Comparison of ENCODE assay signal across 11 mouse cellular contexts in genomic region chr9:57641022-57641421, GRCm38 (mm10). TPM values are rescaled to one million over a fixed set of nuclear protein-coding genes. Genes with fewer than 3 reads are reported as not detected.
DNase-seq lines count a peak whose midpoint lies in the region; ATAC-seq and TF ChIP-seq lines count a peak whose summit lies in the region.
"Had no signal": no experiment of that assay in that cellular context is flagged by ENCODE, and none has a peak within 500 bp of the region (broad histone marks: within the 10 kb centered on the region; RNA-seq: fewer than 3 reads in every experiment).

No protein-coding gene starts in this region.

- H3K9me3 ChIP-seq in heart, postnatal 0 days (replicated peaks; ENCODE audit: control insufficient read depth, low read length), result no peaks in the 10 kb centered on the region
- H3K9me3 ChIP-seq: midbrain, embryonic 12.5 days had no signal

- H3K27me3 ChIP-seq in liver, adult 2 months (ENCODE audit: control insufficient read depth, insufficient read depth, low read length), result no peaks in the 10 kb centered on the region
- H3K27me3 ChIP-seq in heart, postnatal 0 days (ENCODE audit: control insufficient read depth, insufficient read depth, low read length), result no peaks in the 10 kb centered on the region
- H3K27me3 ChIP-seq: midbrain, embryonic 12.5 days had no signal

- peak overlapping the region; percentile 7 for H3K27ac ChIP-seq in liver, adult 2 months (replicated peaks; ENCODE audit: insufficient read depth, low read depth, low read length)
- peak overlapping the region; percentile 86; the same call in 1 of the 2 replicates for H3K27ac ChIP-seq in heart, postnatal 0 days (ENCODE audit: low read depth)
- H3K27ac ChIP-seq in macrophage, result peak overlapping the region; percentile 93

- peaks cover 58% of the 10 kb centered on the region for H3K4me1 ChIP-seq in liver, adult 2 months (ENCODE audit: control insufficient read depth, insufficient read depth, low read length)
- H3K4me1 ChIP-seq in heart, postnatal 0 days (ENCODE audit: control insufficient read depth, insufficient read depth), result peaks cover 74% of the 10 kb centered on the region

- no peaks in the 10 kb centered on the region for H3K36me3 ChIP-seq in liver, adult 2 months (ENCODE audit: control insufficient read depth, insufficient read depth, low read length)
- no peaks in the 10 kb centered on the region for H3K36me3 ChIP-seq in heart, postnatal 0 days (replicated peaks; ENCODE audit: control insufficient read depth, insufficient read depth, low read length)
- H3K36me3 ChIP-seq in macrophage (ENCODE audit: inconsistent target), result 0 out of 2 replicates have a peak, but pooled peaks cover 5% of the 10 kb centered on the region

- ATAC-seq in heart, postnatal 0 days (ENCODE audit: insufficient read depth, low read depth), result no peak
- ATAC-seq in inflammation-experienced regulatory T-cells, adult 6 months, result no peak

- peaks cover 70% of the 10 kb centered on the region for H3K79me2 ChIP-seq in liver, adult 2 months (ENCODE audit: control insufficient read depth, insufficient read depth, low read length)
- peaks cover 90% of the 10 kb centered on the region for H3K79me2 ChIP-seq in macrophage (ENCODE audit: inconsistent target)

- H3K4me2 ChIP-seq in heart, postnatal 0 days (ENCODE audit: low read depth, low read length), result peak overlapping the region; percentile 51; the same call in 1 of the 2 replicates

- peak; percentile 39 to 60 for DNase-seq in adrenal gland, postnatal 36 days
- DNase-seq in adrenal gland, postnatal 10 days, result no peak
- no peak for DNase-seq in liver, adult 2 months (ENCODE audit: extremely low read depth, low read depth, low spot score)
- DNase-seq in liver, result no peak
- no peak for DNase-seq in heart, postnatal 0 days (ENCODE audit: low spot score)
- DNase-seq in frontal cortex, postnatal 14 days (ENCODE audit: low spot score in 2 of 2), result no peak

- H3K4me3 ChIP-seq in liver, adult 2 months (ENCODE audit: insufficient read depth, low read depth, low read length), result no peak overlapping the region
- H3K4me3 ChIP-seq in heart, postnatal 0 days (ENCODE audit: low read depth, low read length), result no peak overlapping the region
- H3K4me3 ChIP-seq in macrophage (ENCODE audit: inconsistent target), result no peak overlapping the region
- H3K4me3 ChIP-seq: midbrain, embryonic 12.5 days had no signal

- WGBS in liver, adult 2 months, result 86% methylated on average over 1 of the region's 1 CpGs
- WGBS in heart, postnatal 0 days, result 33% methylated on average over 1 of the region's 1 CpGs
- 100% methylated on average over 1 of the region's 1 CpGs for WGBS in macrophage (ENCODE audit: missing documents)

- no peak overlapping the region for H3K9ac ChIP-seq in liver, adult 2 months (ENCODE audit: low read depth, low read length)
- H3K9ac ChIP-seq in heart, postnatal 0 days (replicated peaks; ENCODE audit: low read depth, low read length), result no peak overlapping the region
- H3K9ac ChIP-seq: midbrain, embryonic 12.5 days had no signal

- no peak for TF ChIP-seq EP300 in heart, postnatal 0 days (IDR thresholded peaks at IDR 0.05; ENCODE audit: low read depth)

- no peak for TF ChIP-seq CTCF in liver, adult 2 months (IDR thresholded peaks at IDR 0.05; ENCODE audit: low read depth, low read length)
- TF ChIP-seq CTCF in heart, postnatal 0 days (IDR thresholded peaks at IDR 0.05; ENCODE audit: low read depth), result no peak

- no peak for TF ChIP-seq POLR2A in liver, adult 2 months (IDR thresholded peaks at IDR 0.05; ENCODE audit: extremely low read depth, insufficient read depth, low read length)

RNA-seq across cellular contexts. Expression of gene Csk, which starts 12.4 kb away (rescaled TPM):
- 10 to 100 TPM; 61.9 to 92.6 TPM for total RNA-seq in adrenal gland, postnatal 36 days (2021)
- 10 to 100 TPM; 61.5 to 63.7 TPM for total RNA-seq in adrenal gland, postnatal 10 days (2021)
- total RNA-seq in liver, adult 2 months (2014; rRNA removed), result 18.3 and 32.8 TPM in 2 replicates
- 31.4 and 33.9 TPM in 2 replicates for polyA plus RNA-seq in liver, adult 2 months (2012; rRNA removed)
- 44.6 and 54.2 TPM in 2 replicates for total RNA-seq in heart, postnatal 0 days (2014; rRNA removed; ENCODE audit: low replicate concordance)
- polyA plus RNA-seq in heart, postnatal 0 days (2015; fragmentation: Nextera tagmentation; extraction: Ambion mirVana), result 10.8 and 13.9 TPM in 2 replicates
- 100 to 1,000 TPM in 23 of 26 experiments, 10 to 100 TPM in 3; 76.7 to 430 (median 253) TPM for total RNA-seq in macrophage (2018; cell fraction: chromatin; rRNA removed)
- total RNA-seq in macrophage (2018; cell fraction: cytosol; rRNA removed), result 100 to 1,000 TPM; 132 to 295 (median 192) TPM
- total RNA-seq in macrophage (2018; cell fraction: nucleus; rRNA removed), result 100 to 1,000 TPM in 23 of 26 experiments, 10 to 100 TPM in 3; 70.9 to 301 (median 184) TPM
- 144 to 160 TPM (median 149 TPM) in 3 replicates for polyA plus RNA-seq in macrophage (2018)
- polyA plus RNA-seq in inflammation-experienced regulatory T-cells, adult 6 months (2017; shearing (Covaris generic)), result 100 to 1,000 TPM; 113 to 133 (median 122) TPM

RNA-seq across cellular contexts. Expression of gene Lman1l, which starts 20.4 kb away (rescaled TPM):
- total RNA-seq in adrenal gland, postnatal 36 days (2021), result not detected
- total RNA-seq in adrenal gland, postnatal 10 days (2021), result not detected
- total RNA-seq in liver, adult 2 months (2014; rRNA removed), result not detected in 2 replicates
- not detected in 2 replicates for polyA plus RNA-seq in liver, adult 2 months (2012; rRNA removed)
- total RNA-seq in heart, postnatal 0 days (2014; rRNA removed; ENCODE audit: low replicate concordance), result 0.15 TPM in 1 of 2 replicates, not detected in the other
- polyA plus RNA-seq in heart, postnatal 0 days (2015; fragmentation: Nextera tagmentation; extraction: Ambion mirVana), result not detected in 2 replicates
- 1 to 10 TPM in 2 of 26 experiments, under 1 TPM in 6, not detected in 18; 0.42 to 1.8 (median 0.63) TPM for total RNA-seq in macrophage (2018; cell fraction: chromatin; rRNA removed)
- total RNA-seq in macrophage (2018; cell fraction: cytosol; rRNA removed), result under 1 TPM in 1 of 26 experiments, not detected in 25; 0.05 TPM
- total RNA-seq in macrophage (2018; cell fraction: nucleus; rRNA removed), result 1 to 10 TPM in 1 of 26 experiments, under 1 TPM in 5, not detected in 20; 0.28 to 1.3 (median 0.75) TPM
- polyA plus RNA-seq in macrophage (2018), result not detected in 3 replicates
- polyA plus RNA-seq in inflammation-experienced regulatory T-cells, adult 6 months (2017; shearing (Covaris generic)), result under 1 TPM; 0.23 to 0.97 (median 0.40) TPM
- total RNA-seq: adrenal gland, postnatal 25 days; heart, postnatal 36 days had no signal

RNA-seq across cellular contexts. Expression of gene Cplx3, which starts 34.9 kb away (rescaled TPM):
- total RNA-seq in adrenal gland, postnatal 36 days (2021), result not detected
- not detected for total RNA-seq in adrenal gland, postnatal 10 days (2021)
- not detected in 2 replicates for total RNA-seq in liver, adult 2 months (2014; rRNA removed)
- not detected in 2 replicates for polyA plus RNA-seq in liver, adult 2 months (2012; rRNA removed)
- total RNA-seq in heart, postnatal 0 days (2014; rRNA removed; ENCODE audit: low replicate concordance), result not detected in 2 replicates
- polyA plus RNA-seq in heart, postnatal 0 days (2015; fragmentation: Nextera tagmentation; extraction: Ambion mirVana), result 0.07 TPM in 1 of 2 replicates, not detected in the other
- total RNA-seq in macrophage (2018; cell fraction: chromatin; rRNA removed), result under 1 TPM in 3 of 26 experiments, not detected in 23; 0.46 to 0.98 (median 0.76) TPM
- total RNA-seq in macrophage (2018; cell fraction: cytosol; rRNA removed), result not detected
- total RNA-seq in macrophage (2018; cell fraction: nucleus; rRNA removed), result 1 to 10 TPM in 4 of 26 experiments, under 1 TPM in 2, not detected in 20; 0.56 to 1.2 (median 1.0) TPM
- not detected in 3 replicates for polyA plus RNA-seq in macrophage (2018)
- not detected for polyA plus RNA-seq in inflammation-experienced regulatory T-cells, adult 6 months (2017; shearing (Covaris generic))
- total RNA-seq: adrenal gland, postnatal 25 days; heart, postnatal 36 days had no signal

RNA-seq across cellular contexts. Expression of gene Cyp1a2, which starts 42.5 kb away (rescaled TPM):
- total RNA-seq in adrenal gland, postnatal 36 days (2021), result under 1 TPM in 1 of 2 experiments, not detected in 1; 0.40 TPM
- 10 to 100 TPM; 14.5 to 36.5 TPM for total RNA-seq in adrenal gland, postnatal 10 days (2021)
- total RNA-seq in liver, adult 2 months (2014; rRNA removed), result 495 and 621 TPM in 2 replicates
- polyA plus RNA-seq in liver, adult 2 months (2012; rRNA removed), result 954 and 976 TPM in 2 replicates
- not detected in 2 replicates for total RNA-seq in heart, postnatal 0 days (2014; rRNA removed; ENCODE audit: low replicate concordance)
- polyA plus RNA-seq in heart, postnatal 0 days (2015; fragmentation: Nextera tagmentation; extraction: Ambion mirVana), result not detected in 2 replicates
- total RNA-seq in macrophage (2018; cell fraction: chromatin; rRNA removed), result not detected
- not detected for total RNA-seq in macrophage (2018; cell fraction: cytosol; rRNA removed)
- not detected for total RNA-seq in macrophage (2018; cell fraction: nucleus; rRNA removed)
- not detected in 3 replicates for polyA plus RNA-seq in macrophage (2018)
- polyA plus RNA-seq in inflammation-experienced regulatory T-cells, adult 6 months (2017; shearing (Covaris generic)), result not detected
- total RNA-seq: adrenal gland, postnatal 25 days; heart, postnatal 36 days had no signal
- polyA plus RNA-seq: midbrain, embryonic 12.5 days had no signal

RNA-seq across cellular contexts. Expression of gene Cyp1a1, which starts 46.7 kb away (rescaled TPM):
- under 1 TPM in 1 of 2 experiments, not detected in 1; 0.13 TPM for total RNA-seq in adrenal gland, postnatal 36 days (2021)
- total RNA-seq in adrenal gland, postnatal 10 days (2021), result under 1 TPM; 0.15 to 0.45 TPM
- 0.74 and 1.0 TPM in 2 replicates for total RNA-seq in liver, adult 2 months (2014; rRNA removed)
- polyA plus RNA-seq in liver, adult 2 months (2012; rRNA removed), result 1.0 TPM in 2 replicates
- total RNA-seq in heart, postnatal 0 days (2014; rRNA removed; ENCODE audit: low replicate concordance), result not detected in 2 replicates
- 0.05 TPM in 1 of 2 replicates, not detected in the other for polyA plus RNA-seq in heart, postnatal 0 days (2015; fragmentation: Nextera tagmentation; extraction: Ambion mirVana)
- total RNA-seq in macrophage (2018; cell fraction: chromatin; rRNA removed), result not detected
- total RNA-seq in macrophage (2018; cell fraction: cytosol; rRNA removed), result under 1 TPM in 3 of 26 experiments, not detected in 23; 0.03 to 0.07 (median 0.06) TPM
- under 1 TPM in 2 of 26 experiments, not detected in 24; 0.18 to 0.62 TPM for total RNA-seq in macrophage (2018; cell fraction: nucleus; rRNA removed)
- not detected in 3 replicates for polyA plus RNA-seq in macrophage (2018)
- polyA plus RNA-seq in inflammation-experienced regulatory T-cells, adult 6 months (2017; shearing (Covaris generic)), result under 1 TPM in 2 of 3 experiments, not detected in 1; 0.21 TPM
- total RNA-seq: heart, postnatal 36 days had no signal
- polyA plus RNA-seq: midbrain, embryonic 12.5 days had no signal

Comparison
In these comparisons a context has a peak if more than half of its experiments do, and no peak if none do; other contexts are left out.
1. DNase-seq: peak in adrenal gland, postnatal 36 days (2 of 2); none in adrenal gland, postnatal 10 days (single experiment), liver, adult 2 months (single experiment), liver (single experiment), heart, postnatal 0 days (single experiment) and frontal cortex, postnatal 14 days (0 of 2).
2. H3K27ac ChIP-seq: peak in every context shown above with its lines; median percentile 93 in macrophage; 86 in heart, postnatal 0 days; 7 in liver, adult 2 months.